Mouse (Mus musculus) heart, postnatal 10 days (tissue): Measurements from ENCODE around the gene Ubxn2a. TPM values are rescaled to one million over a fixed set of nuclear protein-coding genes. Genes with fewer than 3 reads are reported as not detected.

Experiments used
- DNase-seq, 2 experiments: peaks; one replicate each; pipeline ENCODE4 v3.0.0; 2021
- intact Hi-C: fragments of 180-260 bp; cut with DNase I; formaldehyde crosslinking; loops from one replicate; pipeline ENCODE4 v1.15.1; 2025
- total RNA-seq, 2 experiments: library from RNA; stranded (reverse); gene quantifications; 2 replicates each; pipeline ENCODE4 v1.2.3; 2021

Ubxn2a gene
- total RNA-seq, 2 experiments from 2014 or later: 49.3 to 54.5 TPM

DNA sequence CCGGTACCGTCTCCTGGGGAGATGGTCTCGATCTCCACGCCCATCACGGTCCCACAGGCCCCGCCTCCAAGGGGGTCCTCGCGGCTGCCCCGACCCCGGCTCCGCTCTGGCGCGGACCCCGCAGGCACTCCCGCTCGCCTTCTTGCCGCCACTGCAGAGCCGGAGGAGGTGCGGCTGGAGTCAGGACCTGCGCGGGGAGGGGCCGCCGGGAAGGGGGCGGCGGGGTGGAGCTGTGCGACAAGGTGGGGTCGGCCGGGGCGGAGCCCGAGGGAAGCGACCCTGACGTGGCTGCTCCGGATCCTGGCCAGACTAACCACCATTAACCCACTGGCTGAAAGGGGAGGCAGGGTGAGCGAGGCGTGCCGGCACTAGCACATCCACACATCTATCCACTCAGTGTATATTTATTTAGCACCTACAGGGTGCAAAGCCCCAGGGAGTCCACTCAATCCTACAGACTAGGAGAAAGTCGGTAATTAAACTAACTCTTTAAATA lies 66.1 kb downstream of the Ubxn2a start, which contains the start of gene Fkbp1b:
Gene Fkbp1b, minus strand, starts transcription at position 200 of the 496 bp plus-strand sequence.
- intact Hi-C loops: loop anchor here (2.0 to 5.0 kb wide), 2 partner anchors 23 to 66 kb away; partner anchors contain the start of gene Ubxn2a
- DNase-seq: peak; percentile 49 to 53

- DNase-seq: peak; percentile 20 to 23
- intact Hi-C loops: loop anchor here (2.0 to 5.0 kb wide), 2 partner anchors 22 to 67 kb away; partner anchors contain the start of gene Ubxn2a
Measured at GRCm38 (mm10) chr12:4840741-4841140, 66.8 kb downstream of the Ubxn2a start.

DNA sequence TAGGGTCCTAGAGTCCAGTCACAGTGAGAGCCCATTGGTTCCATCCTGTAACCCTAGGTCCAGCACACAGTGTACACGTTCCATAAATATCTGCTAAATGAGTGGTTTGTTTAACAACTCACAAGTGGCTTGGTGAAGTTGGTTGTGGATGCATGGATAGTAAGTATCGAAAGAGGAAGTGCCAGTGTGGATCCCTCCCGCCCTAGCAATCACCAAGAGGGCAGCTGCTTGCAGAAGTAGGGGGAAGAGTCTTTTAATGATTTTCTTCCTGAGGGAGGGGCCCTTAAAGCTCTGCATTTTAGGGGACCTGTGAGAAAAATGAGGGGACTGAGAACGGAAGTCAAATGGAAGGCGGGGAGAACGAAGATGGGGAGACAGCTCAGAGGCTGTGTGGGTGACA lies 67.5 kb downstream of the Ubxn2a start:
- intact Hi-C loops: loop anchor here (2.0 to 5.0 kb wide), 2 partner anchors 21 to 67 kb away; partner anchors contain the start of gene Ubxn2a
- DNase-seq: no peak

GRCm38 (mm10) chr12:4836959-4837358 lies 70.5 kb downstream of the Ubxn2a start:
- intact Hi-C loops: no loop called here
- no peak for DNase-seq

Other genes with a start within 250 kb of the Ubxn2a start
- under 1 TPM in 1 of 2 experiments, not detected in 1; 0.22 TPM for gene Fam228a, start 169.3 kb downstream of the Ubxn2a start, total RNA-seq
- gene Pfn4, start 138.7 kb downstream of the Ubxn2a start, total RNA-seq: 1 to 10 TPM; 2.8 to 3.0 TPM
- gene Fam228b, start 138.4 kb downstream of the Ubxn2a start, total RNA-seq: 1 to 10 TPM; 3.3 to 3.4 TPM
- 10 to 100 TPM; 59.5 to 62.1 TPM for gene Sf3b6, start 90.2 kb downstream of the Ubxn2a start, total RNA-seq
- 1 to 10 TPM; 3.6 to 4.0 TPM for gene Fkbp1b, start 66.1 kb downstream of the Ubxn2a start, total RNA-seq
- gene Wdcp, start 64.4 kb downstream of the Ubxn2a start, total RNA-seq: 1 to 10 TPM; 8.7 to 9.1 TPM
- gene Mfsd2b, start 33.3 kb downstream of the Ubxn2a start, total RNA-seq: 1 to 10 TPM in 1 of 2 experiments, under 1 TPM in 1; 0.64 to 2.0 TPM
- 10 to 100 TPM; 25.6 to 30.0 TPM for gene Atad2b, start 9.6 kb upstream of the Ubxn2a start, total RNA-seq